Mouse (Mus musculus): ENCODE results near the gene Atp8a2.

GRCm38 (mm10) chr14:59793841-59794240 is 403.1 kb downstream of the Atp8a2 start:
- no peak for TF ChIP-seq CTCF (conservative IDR thresholded peaks at IDR 0.05; ENCODE audit: insufficient read depth, insufficient read length, low read depth, low read length)
- no peak for TF ChIP-seq POLR2A (IDR thresholded peaks at IDR 0.05; ENCODE audit: low read depth, low read length)

All from kidney, adult 2 months (tissue).